Mouse (Mus musculus) kidney, embryonic 16.5 days (tissue): ENCODE measurements at regions not wholly inside any gene's neighbourhood (a gene's known extent, or its start where the extent isn't known, plus 50 kb on each side); places are given as distances from the start of the nearest gene placed in this dataset.

Source experiments
- ATAC-seq: fragments of 200-750 bp; cut with Nextera tagmentation; 2 replicates; pipeline ENCODE4 v1.8.0; 2017; ENCODE audit warnings: moderate TSS enrichment; ENCODE audit not compliant: low FRiP score, low TSS enrichment
- H3K27ac ChIP-seq: fragments of 300-500 bp; sonication (generic); 2 replicates; pipeline ENCODE4 v1.5.1; 2014; ENCODE audit warnings: low read length
- H3K27me3 ChIP-seq: fragments of 300-500 bp; sonication (generic); 2 replicates; pipeline ENCODE4 v1.6.1; 2014; ENCODE audit warnings: low read length, control low read depth, mixed read lengths; ENCODE audit not compliant: insufficient read depth
- H3K36me3 ChIP-seq: fragments of 300-500 bp; sonication (generic); 2 replicates; pipeline ENCODE4 v1.6.1; 2014; ENCODE audit warnings: low read length, control low read depth, mixed read lengths; ENCODE audit not compliant: insufficient read depth
- H3K4me1 ChIP-seq: fragments of 300-500 bp; sonication (generic); 2 replicates; pipeline ENCODE4 v1.6.1; 2014; ENCODE audit warnings: low read length, control low read depth, mixed read lengths; ENCODE audit not compliant: insufficient read depth
- H3K4me2 ChIP-seq: fragments of 300-500 bp; sonication (generic); replicated peaks from 2 replicates; pipeline ENCODE4 v1.6.1; 2014; ENCODE audit warnings: low read depth, low read length
- H3K4me3 ChIP-seq: fragments of 300-500 bp; sonication (generic); 2 replicates; pipeline ENCODE4 v1.5.1; 2014; ENCODE audit warnings: mild to moderate bottlenecking, low read length
- H3K9ac ChIP-seq: fragments of 300-500 bp; sonication (generic); replicated peaks from 2 replicates; pipeline ENCODE4 v1.6.1; 2014; ENCODE audit warnings: low read length
- H3K9me3 ChIP-seq: fragments of 300-500 bp; sonication (generic); 2 replicates; pipeline ENCODE4 v1.6.1; 2016; ENCODE audit warnings: low read length, control low read depth
- WGBS: fragments of 180-500 bp; shearing (Covaris S2); extraction: QIAGEN DNeasy Blood & Tissue Kit; methylation state at CpG from one replicate; pipeline ENCODE4 v1.1.7; 2014; 5-methylcytosine and 5-hydroxymethylcytosine counted together

DNA sequence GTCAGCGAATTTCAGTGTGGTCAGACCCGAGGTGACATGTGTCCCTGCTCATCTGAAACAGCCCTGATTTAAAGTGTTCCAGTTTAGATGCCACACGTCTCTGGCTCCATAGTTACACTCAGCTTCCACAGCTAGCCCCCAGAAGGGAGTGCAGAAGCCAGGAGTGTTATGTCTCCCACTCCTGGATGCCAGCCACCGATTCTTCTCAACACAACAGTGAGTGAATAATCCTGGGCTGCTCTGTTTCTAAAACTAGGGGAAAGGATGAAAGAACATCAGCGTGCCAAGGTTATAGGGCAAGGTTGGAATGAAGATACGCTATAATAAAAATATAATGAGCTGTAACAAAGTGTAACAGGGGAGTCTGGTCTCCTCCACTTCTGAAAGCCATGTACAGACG lies 51.5 kb upstream of the Stmnd1 start:
- WGBS = 68% methylated on average over 7 of the region's 7 CpGs
- Histone ChIP-seq H3K36me3 (no peaks in the 10 kb centered on the region), H3K4me3 (no peak overlapping the region), H3K4me1 (peaks cover 16% of the 10 kb centered on the region), H3K27me3 (no peaks in the 10 kb centered on the region), H3K9me3 (no peaks in the 10 kb centered on the region), H3K9ac (no peak overlapping the region), H3K27ac (no peak overlapping the region), H3K4me2 (no peak overlapping the region)
- no peak for ATAC-seq

- Histone ChIP-seq H3K36me3 (no peaks in the 10 kb centered on the region), H3K4me2 (peak overlapping the region; percentile 45)
Observed at GRCm38 (mm10) chr13:46218101-46218701, 55.3 kb upstream of the Stmnd1 start.

GRCm38 (mm10) chr13:46216954-46217838 lies 56.3 kb upstream of the Stmnd1 start:
- Histone ChIP-seq H3K4me1 (peaks cover 18% of the 10 kb centered on the region), H3K4me2 (0 out of 2 replicates have a peak overlapping the region, but pooled peaks have one; percentile 45), H3K4me3 (no peak overlapping the region), H3K27me3 (no peaks in the 10 kb centered on the region), H3K36me3 (no peaks in the 10 kb centered on the region), H3K27ac (no peak overlapping the region), H3K9me3 (no peaks in the 10 kb centered on the region), H3K9ac (no peak overlapping the region)
- WGBS = 58% methylated on average over 9 of the region's 9 CpGs
- ATAC-seq = peak; percentile 57; the same call in 1 of the 2 replicates

More at GRCm38 (mm10) chr13:46218101-46218701, 55.3 kb upstream of the Stmnd1 start:
- H3K4me3 ChIP-seq = peak overlapping the region; percentile 23
- no peaks in the 10 kb centered on the region for H3K9me3 ChIP-seq
- WGBS = 47% methylated on average over 20 of the region's 20 CpGs
- H3K27ac ChIP-seq = no peak overlapping the region
- H3K9ac ChIP-seq = no peak overlapping the region
- no peak for ATAC-seq
- no peaks in the 10 kb centered on the region for H3K27me3 ChIP-seq
- peaks cover 18% of the 10 kb centered on the region for H3K4me1 ChIP-seq

DNA sequence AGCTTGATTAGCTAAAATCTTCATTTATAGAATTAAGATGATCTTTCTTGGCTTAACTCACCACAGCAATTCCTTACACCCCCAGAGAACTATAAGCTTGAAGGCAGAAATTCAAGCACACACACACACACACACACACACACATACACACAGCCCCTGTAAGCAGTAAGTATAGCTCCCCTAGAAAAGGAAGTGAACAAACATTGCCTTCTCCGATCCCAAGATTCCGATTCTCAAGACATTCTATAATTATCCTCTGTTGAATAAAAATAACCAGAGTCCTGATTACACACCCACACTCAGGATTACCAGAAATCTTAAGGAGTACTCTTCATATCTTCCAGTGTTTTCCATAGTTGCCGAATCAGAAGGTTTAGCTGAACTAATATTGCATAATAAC lies 70.0 kb upstream of the Stmnd1 start:
- ATAC-seq = no peak
- WGBS = 86% methylated on average over 3 of the region's 3 CpGs
- Histone ChIP-seq H3K27me3 (no peaks in the 10 kb centered on the region), H3K27ac (no peak overlapping the region), H3K4me1 (no peaks in the 10 kb centered on the region), H3K4me3 (no peak overlapping the region), H3K36me3 (no peaks in the 10 kb centered on the region), H3K9me3 (no peaks in the 10 kb centered on the region), H3K9ac (no peak overlapping the region), H3K4me2 (no peak overlapping the region)

DNA sequence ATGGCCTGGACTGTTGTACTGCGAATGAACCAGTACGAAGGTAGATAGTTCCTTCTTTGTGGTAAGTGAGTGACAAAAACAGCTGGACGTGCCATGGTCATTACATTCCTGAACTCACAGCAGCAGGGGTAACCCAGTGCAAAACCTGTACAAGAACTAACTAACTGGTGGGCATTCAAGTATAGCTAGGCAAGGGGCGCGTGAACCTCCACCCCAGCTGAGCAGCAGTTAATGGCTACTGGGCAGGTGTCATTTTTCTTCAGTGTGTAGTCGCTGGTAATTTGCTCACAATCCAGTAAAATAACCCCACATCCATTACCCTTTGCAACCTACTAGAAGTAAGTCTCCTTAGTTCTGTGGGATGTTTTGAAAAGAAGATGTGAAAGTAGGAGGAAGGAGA lies 70.9 kb upstream of the Stmnd1 start:
- no peak overlapping the region for H3K9ac ChIP-seq
- 69% methylated on average over 6 of the region's 6 CpGs for WGBS
- H3K36me3 ChIP-seq = no peaks in the 10 kb centered on the region
- no peak overlapping the region for H3K4me3 ChIP-seq
- H3K27ac ChIP-seq = no peak overlapping the region
- no peaks in the 10 kb centered on the region for H3K27me3 ChIP-seq
- H3K9me3 ChIP-seq = no peaks in the 10 kb centered on the region
- H3K4me1 ChIP-seq = no peaks in the 10 kb centered on the region
- H3K4me2 ChIP-seq = no peak overlapping the region
- no peak for ATAC-seq

DNA sequence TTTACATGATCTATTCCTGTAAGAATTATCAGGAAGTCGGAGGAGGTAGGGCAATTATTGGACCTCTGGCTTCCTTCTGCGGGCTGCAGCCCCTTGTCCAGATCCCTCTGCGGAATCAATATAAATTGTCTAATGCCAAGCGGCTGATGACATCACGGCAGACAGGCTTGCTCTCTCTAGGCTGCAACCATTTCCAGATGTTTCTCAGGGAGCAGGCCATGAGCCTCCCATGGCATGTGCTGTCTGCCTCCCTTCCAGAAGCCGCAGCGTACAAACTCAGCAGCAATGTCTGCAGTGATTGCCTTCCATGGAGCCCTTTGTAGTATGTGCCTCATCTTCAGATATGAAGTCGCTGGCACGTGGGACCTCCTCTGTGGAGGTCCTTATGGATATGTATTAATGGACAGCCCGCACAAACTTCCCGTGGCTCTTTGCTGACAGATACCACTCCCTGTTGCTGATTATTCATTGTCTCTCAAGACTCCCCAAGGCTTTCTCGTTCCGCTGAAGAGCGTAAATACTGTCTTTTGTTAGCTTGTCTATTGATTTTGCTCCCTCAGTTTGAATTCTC lies 72.4 kb upstream of the Stmnd1 start:
- 89% methylated on average over 14 of the region's 14 CpGs for WGBS
- Histone ChIP-seq H3K27me3 (no peaks in the 10 kb centered on the region), H3K4me2 (no peak overlapping the region), H3K4me1 (no peaks in the 10 kb centered on the region), H3K27ac (no peak overlapping the region), H3K36me3 (no peaks in the 10 kb centered on the region), H3K9me3 (no peaks in the 10 kb centered on the region), H3K4me3 (no peak overlapping the region), H3K9ac (no peak overlapping the region)
- no peak for ATAC-seq

DNA sequence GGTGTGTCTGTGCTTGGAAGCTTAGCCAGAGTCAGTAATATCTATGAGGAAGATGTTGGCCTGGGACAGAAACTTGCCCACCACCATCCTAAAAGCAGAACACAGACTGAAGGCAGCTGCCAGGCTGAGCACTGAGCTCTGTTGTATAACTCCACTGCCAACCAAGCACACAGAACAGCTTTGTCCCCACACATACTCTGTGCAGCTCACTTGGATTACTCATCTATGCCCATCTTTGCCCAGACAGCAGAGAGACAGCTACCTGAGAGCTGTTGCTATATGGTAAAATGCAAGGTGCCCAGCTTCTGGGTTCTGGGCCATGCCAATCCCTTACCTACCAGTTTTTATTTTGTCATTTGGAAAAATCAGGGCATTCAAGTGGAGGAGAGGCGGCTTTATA lies 80.4 kb upstream of the Stmnd1 start:
- H3K9me3 ChIP-seq = no peaks in the 10 kb centered on the region
- H3K4me1 ChIP-seq = 0 out of 2 replicates have a peak, but pooled peaks cover 3% of the 10 kb centered on the region
- ATAC-seq = no peak
- 94% methylated on average over 1 of the region's 1 CpGs for WGBS
- no peak overlapping the region for H3K27ac ChIP-seq
- H3K9ac ChIP-seq = no peak overlapping the region
- no peak overlapping the region for H3K4me3 ChIP-seq
- no peak overlapping the region for H3K4me2 ChIP-seq
- H3K36me3 ChIP-seq = no peaks in the 10 kb centered on the region
- H3K27me3 ChIP-seq = no peaks in the 10 kb centered on the region

DNA sequence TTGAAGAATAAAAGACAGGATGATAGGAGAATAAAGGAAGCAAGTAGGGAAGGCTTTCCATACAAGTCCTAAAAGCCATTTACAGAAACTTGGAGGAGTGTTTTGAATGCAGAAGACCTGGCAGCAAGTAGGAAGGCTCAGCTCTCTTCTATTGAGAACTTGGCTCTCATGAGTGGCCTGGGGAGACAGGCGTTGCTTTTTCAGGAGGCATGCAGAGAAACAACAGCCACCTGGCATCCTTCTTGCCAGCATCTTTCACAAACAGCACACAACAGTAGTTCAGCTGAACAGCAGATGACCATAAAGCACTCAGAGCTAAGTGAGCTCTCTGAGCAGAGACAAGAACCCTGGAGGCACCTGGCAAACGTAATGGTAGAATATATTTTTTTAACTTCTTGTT lies 83.8 kb upstream of the Stmnd1 start:
- H3K4me1 ChIP-seq = 0 out of 2 replicates have a peak, but pooled peaks cover 3% of the 10 kb centered on the region
- ATAC-seq = no peak
- 70% methylated on average over 2 of the region's 2 CpGs for WGBS
- H3K4me3 ChIP-seq = no peak overlapping the region
- H3K36me3 ChIP-seq = no peaks in the 10 kb centered on the region
- H3K9me3 ChIP-seq = no peaks in the 10 kb centered on the region
- no peaks in the 10 kb centered on the region for H3K27me3 ChIP-seq
- H3K4me2 ChIP-seq = no peak overlapping the region
- no peak overlapping the region for H3K9ac ChIP-seq
- H3K27ac ChIP-seq = 0 out of 2 replicates have a peak overlapping the region, but pooled peaks have one; percentile 11

DNA sequence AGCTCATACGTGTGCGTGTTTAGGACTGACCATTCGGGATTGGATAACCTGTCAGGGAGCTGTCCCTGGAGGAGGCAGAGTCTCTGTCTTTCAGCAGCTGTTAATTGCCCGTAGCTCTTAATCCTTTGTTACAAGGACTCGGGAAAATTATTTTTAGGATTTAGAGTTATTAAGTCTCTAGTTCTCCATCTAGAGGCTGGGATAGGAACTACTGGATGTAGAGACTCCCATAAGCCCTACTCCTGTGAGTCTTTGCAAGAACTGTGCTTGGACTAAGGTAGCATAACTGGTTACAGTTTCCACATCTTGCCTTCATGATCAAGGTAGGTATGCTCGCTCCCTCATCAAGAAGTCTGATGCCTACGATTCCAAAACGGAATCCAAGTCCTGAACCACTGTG lies 90.7 kb upstream of the Stmnd1 start:
- Histone ChIP-seq H3K4me1 (no peaks in the 10 kb centered on the region), H3K4me3 (no peak overlapping the region), H3K36me3 (no peaks in the 10 kb centered on the region), H3K9me3 (no peaks in the 10 kb centered on the region), H3K27ac (no peak overlapping the region), H3K27me3 (no peaks in the 10 kb centered on the region), H3K4me2 (no peak overlapping the region), H3K9ac (no peak overlapping the region)
- WGBS = 75% methylated on average over 8 of the region's 8 CpGs
- ATAC-seq = no peak
